Mouse (Mus musculus) stomach, adult 2 months (tissue): ENCODE data around the gene 2310030G06Rik. TPM values are rescaled to one million over a fixed set of nuclear protein-coding genes. Genes with fewer than 3 reads are reported as not detected.

Source experiments
- polyA plus RNA-seq: library from polyadenylated mRNA; depleted of rRNA; stranded (reverse); fragments of >200 nt; gene quantifications from 2 replicates; pipeline ENCODE4 v1.2.3, GENCODE M21; 2012; rRNA removed

The 2310030G06Rik gene
- polyA plus RNA-seq = 5.8 and 6.1 TPM in 2 replicates

DNA sequence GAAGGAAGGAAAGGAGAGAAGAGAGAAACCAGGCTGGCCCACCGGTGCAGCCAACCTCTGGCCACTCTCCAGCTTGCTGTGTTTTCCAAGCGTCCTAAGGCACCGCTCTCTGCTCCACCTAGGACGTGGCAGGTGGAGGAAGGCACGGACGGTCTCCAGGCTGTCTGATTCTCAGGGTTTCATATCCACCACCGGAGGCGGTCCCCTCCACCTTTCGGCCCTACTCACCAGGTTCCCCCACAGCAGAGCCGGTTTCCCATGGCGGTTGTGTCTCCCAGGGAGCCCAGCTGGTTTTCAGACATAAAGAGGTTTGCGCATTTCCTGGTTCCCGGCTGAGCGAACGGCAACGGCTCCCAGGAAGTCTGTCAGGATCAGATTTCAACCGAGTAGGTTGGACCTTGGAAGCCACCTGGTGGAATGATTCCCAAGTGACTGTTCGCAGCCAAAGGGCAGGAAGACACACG is at the start of gene 2310030G06Rik:
Gene 2310030G06Rik, minus strand, starts transcription at position 323 of the 464 bp plus-strand sequence.

DNA sequence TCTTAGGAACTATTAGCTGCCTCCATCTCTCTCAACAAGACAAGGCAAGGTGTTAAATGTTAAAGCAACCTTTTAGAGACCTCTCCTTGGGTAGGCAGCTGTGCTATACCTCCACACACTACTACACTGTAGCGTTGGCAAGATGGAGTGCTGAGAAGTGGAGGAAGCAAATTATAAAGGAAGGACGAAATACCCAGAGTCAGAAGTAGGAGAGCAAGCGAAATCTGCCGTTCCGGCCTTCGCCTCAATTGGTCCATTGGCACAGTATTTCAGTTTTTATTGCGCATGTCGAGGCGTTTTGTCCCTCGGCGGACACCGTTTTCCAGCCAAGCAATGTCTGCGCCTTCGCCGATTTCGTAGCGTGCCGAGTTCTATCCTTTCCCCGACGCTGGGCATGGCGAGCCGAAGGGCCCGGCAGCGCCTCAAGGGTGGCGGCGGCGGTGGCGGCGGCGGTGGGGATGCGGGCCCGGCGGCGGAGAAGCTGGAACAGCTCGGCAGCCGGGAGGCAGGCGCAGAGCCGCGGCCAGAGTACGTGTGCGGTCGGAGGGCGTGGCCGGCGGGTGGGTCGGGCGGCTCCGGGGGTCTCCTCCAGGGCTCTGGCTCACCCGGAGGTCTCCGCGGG is 28.8 kb upstream of the 2310030G06Rik start, which contains the start of the genes Alg9 and 1110032A03Rik:
Gene Alg9, plus strand, starts transcription at position 29 of the 622 bp plus-strand sequence.
Gene 1110032A03Rik, minus strand, starts transcription at position 530 of the 622 bp plus-strand sequence.

DNA sequence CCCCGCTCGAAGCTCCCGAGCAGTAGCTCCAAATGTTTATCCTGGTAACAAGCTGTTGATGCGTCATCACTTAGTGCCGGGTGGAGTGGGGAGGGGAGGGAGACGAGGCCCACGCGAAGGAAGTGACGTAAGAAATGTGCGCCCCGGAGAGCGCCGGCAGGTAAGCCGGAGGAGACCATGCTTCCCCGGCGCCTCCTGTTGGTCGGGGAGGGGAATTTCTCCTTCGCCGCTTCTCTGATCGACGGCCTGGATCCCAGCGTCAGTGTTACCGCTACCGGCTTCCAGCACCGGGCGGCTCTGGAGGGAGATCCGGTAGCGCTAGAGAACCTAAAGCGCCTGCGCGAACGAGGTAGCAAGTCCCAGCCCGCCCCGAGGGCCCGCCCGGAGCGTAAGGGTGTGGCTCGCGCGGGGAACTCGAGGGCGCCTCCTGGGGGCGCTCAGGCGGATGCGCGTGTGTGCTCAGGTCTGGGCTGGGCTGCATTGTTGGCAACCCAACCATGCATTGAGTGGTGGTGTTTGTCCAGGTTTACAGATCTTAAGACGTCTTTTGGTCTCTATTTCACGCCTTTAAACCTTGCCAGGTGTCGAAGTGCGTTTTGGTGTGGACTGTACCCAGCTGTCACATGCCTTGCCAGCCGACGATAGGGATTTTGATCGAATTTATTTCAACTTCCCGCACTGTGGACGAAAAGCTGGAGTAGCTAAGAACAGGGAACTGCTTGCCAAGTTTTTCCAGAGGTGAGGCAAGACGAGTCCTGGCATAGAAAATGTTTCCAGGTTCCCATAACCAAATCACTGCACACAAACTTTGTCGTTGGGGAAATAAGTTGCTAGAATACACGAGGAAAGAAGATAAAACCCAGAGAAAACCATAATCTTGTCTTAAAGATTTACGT is 22.0 kb upstream of the 2310030G06Rik start, which contains the start of gene Fdxacb1:
Gene Fdxacb1, plus strand, starts transcription at position 130 of the 896 bp plus-strand sequence.

DNA sequence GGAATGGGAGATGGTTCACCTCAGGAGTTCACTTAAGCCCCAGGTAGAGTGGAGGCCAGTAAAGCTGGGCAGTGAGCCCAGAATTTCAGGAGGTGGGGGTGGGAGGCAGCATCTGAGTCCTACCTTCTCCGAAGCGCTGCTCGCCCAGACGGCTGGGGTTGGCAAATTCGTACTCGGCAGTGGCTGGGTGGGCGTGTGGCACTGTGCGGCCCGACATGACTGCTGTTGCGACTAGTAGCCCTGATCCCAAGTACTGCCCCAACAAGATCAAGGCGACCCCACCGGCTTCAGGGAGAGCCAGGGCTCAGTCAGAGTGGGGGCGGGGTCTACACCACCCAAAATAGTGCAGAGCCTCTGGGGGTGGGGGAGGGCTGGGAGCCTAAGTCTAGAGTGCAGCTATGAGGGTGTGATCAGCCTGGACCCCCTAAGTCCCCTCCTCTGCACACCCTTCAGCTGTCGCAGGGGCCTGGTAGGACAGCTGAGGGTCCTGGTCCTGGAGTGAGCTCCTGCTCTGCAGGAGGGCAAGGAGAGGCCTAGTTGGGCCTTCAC is 5.8 kb upstream of the 2310030G06Rik start, which contains the start of gene Hspb2:
Gene Hspb2, minus strand, starts transcription at position 301 of the 549 bp plus-strand sequence.

DNA sequence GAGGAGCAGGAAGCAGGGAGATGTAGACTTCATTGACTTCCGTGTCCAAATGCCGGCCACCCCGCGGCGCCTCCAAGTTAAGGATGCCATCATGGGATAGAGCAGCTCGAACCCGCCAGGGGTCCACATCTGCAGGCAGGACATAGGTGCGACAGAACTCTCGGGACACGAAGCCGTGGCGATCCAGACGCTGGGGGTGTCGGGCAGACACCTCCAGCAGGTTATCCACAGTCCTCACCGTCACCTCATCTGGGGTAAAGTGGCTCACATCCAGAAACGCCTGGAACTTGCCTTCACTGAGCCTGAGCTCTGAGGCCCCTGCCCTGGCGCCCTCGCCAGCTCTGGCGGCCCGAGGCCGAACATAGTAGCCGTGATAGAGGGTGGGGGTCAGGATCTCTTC is 5.0 kb upstream of the 2310030G06Rik start, which contains the start of gene Cryab:
Gene Cryab, plus strand, starts transcription at position 3 of the 400 bp plus-strand sequence.

DNA sequence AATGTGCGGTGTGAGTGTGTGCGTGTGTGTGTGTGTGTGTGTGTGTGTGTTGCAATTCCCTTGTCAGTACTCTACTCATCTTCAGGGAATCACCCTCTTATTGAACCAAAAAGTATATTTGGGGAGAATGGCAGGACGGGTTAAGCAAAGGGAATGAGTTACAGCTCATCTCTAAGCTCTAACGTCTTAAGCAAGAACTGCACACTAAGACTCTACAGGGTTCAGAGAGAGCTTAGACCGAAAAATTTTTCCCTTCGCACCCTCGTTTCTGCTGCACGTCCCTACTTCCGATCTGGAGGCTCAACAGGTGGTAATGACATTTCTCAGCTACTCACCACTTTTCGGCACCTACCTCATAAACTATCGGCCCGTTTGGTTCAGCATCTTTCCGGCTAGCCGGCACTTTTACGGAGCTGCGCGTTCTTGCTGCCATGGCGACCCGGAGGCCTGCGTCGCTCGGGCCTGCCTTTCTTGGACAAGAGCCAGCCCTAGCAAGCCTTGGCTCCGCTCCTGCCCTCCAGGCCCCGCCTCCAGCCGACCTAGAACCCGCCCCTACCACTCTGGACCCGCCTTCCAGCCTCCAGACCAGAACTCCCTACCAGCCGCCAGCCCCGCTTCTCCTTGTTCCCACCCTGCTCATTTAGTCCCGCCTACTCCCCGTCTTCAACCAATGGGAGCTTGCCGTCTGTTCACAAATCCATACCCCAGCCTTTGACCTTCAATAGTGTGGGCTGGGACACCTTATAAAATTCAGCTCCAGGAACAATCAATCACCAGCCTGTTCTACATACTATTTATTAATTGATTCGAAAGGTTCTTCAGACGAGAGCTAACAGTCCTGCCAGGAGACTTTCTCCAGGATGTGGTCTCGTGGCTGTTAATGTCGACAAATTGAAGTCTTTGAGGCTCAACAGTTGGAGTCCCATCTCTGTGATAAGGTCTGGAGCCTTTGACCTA is 7.1 kb downstream of the 2310030G06Rik start, which contains the start of gene Dixdc1:
Gene Dixdc1, minus strand, starts transcription at position 604 of the 957 bp plus-strand sequence.

Other genes with a start within 250 kb of the 2310030G06Rik start
- 5.1 and 7.5 TPM in 2 replicates for gene Pts, start 217.8 kb downstream of the 2310030G06Rik start, polyA plus RNA-seq
- 9.6 and 12.0 TPM in 2 replicates for gene Il18, start 191.7 kb downstream of the 2310030G06Rik start, polyA plus RNA-seq
- gene Bco2, start 191.4 kb downstream of the 2310030G06Rik start, polyA plus RNA-seq = 0.40 and 0.62 TPM in 2 replicates
- not detected in 2 replicates for gene Tex12, start 185.2 kb downstream of the 2310030G06Rik start, polyA plus RNA-seq
- gene Sdhd, start 142.7 kb downstream of the 2310030G06Rik start, polyA plus RNA-seq = 199 and 222 TPM in 2 replicates
- gene Timm8b, start 142.6 kb downstream of the 2310030G06Rik start, polyA plus RNA-seq = 29.1 and 49.9 TPM in 2 replicates
- 0.16 and 0.25 TPM in 2 replicates for gene Pih1d2, start 129.2 kb downstream of the 2310030G06Rik start, polyA plus RNA-seq
- gene Nkapd1, start 129.1 kb downstream of the 2310030G06Rik start, polyA plus RNA-seq = 1.9 TPM in 2 replicates
- 6.9 and 9.6 TPM in 2 replicates for gene Dlat, start 86.8 kb downstream of the 2310030G06Rik start, polyA plus RNA-seq
- gene Dixdc1, start 7.0 kb downstream of the 2310030G06Rik start, polyA plus RNA-seq = 2.1 and 3.3 TPM in 2 replicates
- 181 and 206 TPM in 2 replicates for gene Cryab, start 4.8 kb upstream of the 2310030G06Rik start, polyA plus RNA-seq
- gene Hspb2, start 5.8 kb upstream of the 2310030G06Rik start, polyA plus RNA-seq = 23.5 and 39.2 TPM in 2 replicates
- 1.1 and 1.2 TPM in 2 replicates for gene Fdxacb1, start 21.7 kb upstream of the 2310030G06Rik start, polyA plus RNA-seq
- gene Alg9, start 28.5 kb upstream of the 2310030G06Rik start, polyA plus RNA-seq = 12.9 and 16.7 TPM in 2 replicates
- gene 1110032A03Rik, start 29.0 kb upstream of the 2310030G06Rik start, polyA plus RNA-seq = 12.0 and 12.6 TPM in 2 replicates
- 4.1 and 7.2 TPM in 2 replicates for gene Ppp2r1b, start 98.8 kb upstream of the 2310030G06Rik start, polyA plus RNA-seq